ENCODE assay signal across 25 mouse cellular contexts in genomic region chr13:15495820-15496219, GRCm38 (mm10).
"Had no signal": no experiment of that assay in that cellular context is flagged by ENCODE, and none has a peak within 500 bp of the region (broad histone marks: within the 10 kb centered on the region; RNA-seq: fewer than 3 reads in every experiment).

No protein-coding gene starts in this region.

- H3K9me3 ChIP-seq: heart, embryonic 10.5 days; heart, embryonic 12.5 days; hindbrain, embryonic 10.5 days; hindbrain, embryonic 12.5 days; intestine, embryonic 15.5 days; limb, embryonic 15.5 days; liver, embryonic 12.5 days had no signal

- DNase-seq: gastrocnemius, adult 2 months; gastrocnemius, postnatal 10 days; gastrocnemius, postnatal 25 days; heart, adult 18-20 months; heart, postnatal 10 days; heart, postnatal 4 days; kidney, adult 18-20 months; kidney, adult 8-10 months; kidney, postnatal 10 days; kidney, postnatal 25 days; kidney, postnatal 4 days; left cerebral cortex, postnatal 4 days had no signal

- H3K9ac ChIP-seq: heart, embryonic 12.5 days; hindbrain, embryonic 12.5 days; hindbrain, embryonic 14.5 days; intestine, embryonic 15.5 days; limb, embryonic 15.5 days; liver, embryonic 12.5 days; liver, embryonic 14.5 days had no signal

- H3K4me2 ChIP-seq: heart, embryonic 12.5 days; hindbrain, embryonic 12.5 days; hindbrain, embryonic 14.5 days; intestine, embryonic 15.5 days; limb, embryonic 15.5 days; liver, embryonic 12.5 days had no signal

- H3K36me3 ChIP-seq: heart, embryonic 10.5 days; heart, embryonic 12.5 days; hindbrain, embryonic 12.5 days; intestine, embryonic 15.5 days; limb, embryonic 15.5 days; liver, embryonic 12.5 days had no signal

- H3K27ac ChIP-seq: gastrocnemius, adult 2 months; heart, embryonic 10.5 days; hindbrain, embryonic 10.5 days; hindbrain, embryonic 12.5 days; hindbrain, embryonic 14.5 days; intestine, embryonic 15.5 days; layer of hippocampus, adult 2 months; limb, embryonic 15.5 days; liver, embryonic 12.5 days; liver, embryonic 14.5 days had no signal

- H3K4me3 ChIP-seq: gastrocnemius, adult 2 months; heart, embryonic 10.5 days; heart, embryonic 12.5 days; hindbrain, embryonic 10.5 days; hindbrain, embryonic 12.5 days; intestine, embryonic 15.5 days; layer of hippocampus, adult 2 months; limb, embryonic 15.5 days; liver, embryonic 12.5 days had no signal

- H3K4me1 ChIP-seq: heart, embryonic 10.5 days; heart, embryonic 12.5 days; intestine, embryonic 15.5 days; liver, embryonic 12.5 days had no signal

- H3K27me3 ChIP-seq: heart, embryonic 12.5 days; hindbrain, embryonic 12.5 days; intestine, embryonic 15.5 days; limb, embryonic 15.5 days; liver, embryonic 12.5 days had no signal

- ATAC-seq: hindbrain, embryonic 16.5 days; inflammation-experienced regulatory T-cells, adult 6 months; intestine, embryonic 15.5 days; intestine, postnatal 0 days; liver, embryonic 12.5 days had no signal
